Mouse (Mus musculus) small intestine, adult 2 months (tissue): Measurements from ENCODE around the gene Atn1.

Experiments
- CTCF ChIP-seq: fragments of 200-500 bp; IDR thresholded peaks from 2 replicates; pipeline ENCODE4 v1.5.1; 2012; ENCODE audit warnings: low read depth, mild to moderate bottlenecking, control low read depth, inconsistent platforms, low read length, moderate library complexity, mixed read lengths; ENCODE audit not compliant: insufficient replicate concordance, insufficient read length; ENCODE audit errors: extremely low read depth
- POLR2A ChIP-seq: fragments of 200-500 bp; IDR thresholded peaks from 2 replicates; pipeline ENCODE4 v1.6.1; 2012; ENCODE audit warnings: low read depth, mild to moderate bottlenecking, control low read depth, inconsistent platforms, low read length, moderate library complexity

GRCm38 (mm10) chr6:124711824-124712782 lies 44.2 kb downstream of the Atn1 start, which contains the start of the genes Emg1 and Phb2:
- no peak for TF ChIP-seq CTCF
- TF ChIP-seq POLR2A: peak; percentile 45; the same call in 1 of the 2 replicates
